Mouse (Mus musculus): ENCODE measurements around the gene Galnt6. TPM values are rescaled to one million over a fixed set of nuclear protein-coding genes. Genes with fewer than 3 reads are reported as not detected.
A peak's percentile ranks its signal among the peaks of the same experiment; 100 is the strongest.

Gene Galnt6
- polyA plus RNA-seq, 1 experiment, result 34.7 TPM

GRCm38 (mm10) chr15:100706226-100706625, 22.9 kb downstream of the Galnt6 start:
- WGBS, result 8% methylated on average over 8 of the region's 8 CpGs
- Histone ChIP-seq H3K36me3 (ENCODE audit: control insufficient read depth, insufficient read depth, low read length) (no peaks in the 10 kb centered on the region), H3K4me1 (replicated peaks; ENCODE audit: control insufficient read depth, insufficient read depth, low read length) (peaks cover 57% of the 10 kb centered on the region), H3K4me3 (ENCODE audit: control insufficient read depth, insufficient read depth, low read length) (no peak overlapping the region), H3K27ac (ENCODE audit: control insufficient read depth, insufficient read depth, low read length) (peak overlapping the region; percentile 90), H3K27me3 (ENCODE audit: control insufficient read depth, insufficient read depth, low read length) (no peaks in the 10 kb centered on the region)
- peak; percentile 86 for DNase-seq
- TF ChIP-seq CTCF (IDR thresholded peaks at IDR 0.05; ENCODE audit: borderline replicate concordance, control insufficient read depth, extremely low read depth, insufficient read depth, low read length, poor library complexity), result peak; percentile 52; the same call in 1 of the 2 replicates
- no peak for TF ChIP-seq POLR2A (IDR thresholded peaks at IDR 0.05; ENCODE audit: control insufficient read depth, extremely low read depth, insufficient read depth, low read length, poor library complexity)

- H3K36me3 ChIP-seq (ENCODE audit: control insufficient read depth, insufficient read depth, low read length), result no peaks in the 10 kb centered on the region
- no peak overlapping the region for H3K4me3 ChIP-seq (ENCODE audit: control insufficient read depth, insufficient read depth, low read length)
- H3K27ac ChIP-seq (ENCODE audit: control insufficient read depth, insufficient read depth, low read length), result peak overlapping the region; percentile 82
- no peak for DNase-seq
- H3K4me1 ChIP-seq (replicated peaks; ENCODE audit: control insufficient read depth, insufficient read depth, low read length), result peaks cover 66% of the 10 kb centered on the region
- TF ChIP-seq CTCF (IDR thresholded peaks at IDR 0.05; ENCODE audit: borderline replicate concordance, control insufficient read depth, extremely low read depth, insufficient read depth, low read length, poor library complexity) (no peak), POLR2A (IDR thresholded peaks at IDR 0.05; ENCODE audit: control insufficient read depth, extremely low read depth, insufficient read depth, low read length, poor library complexity) (no peak)
- no peaks in the 10 kb centered on the region for H3K27me3 ChIP-seq (ENCODE audit: control insufficient read depth, insufficient read depth, low read length)
- 87% methylated on average over 1 of the region's 1 CpGs for WGBS
Measured at GRCm38 (mm10) chr15:100705376-100705775, 23.8 kb downstream of the Galnt6 start.

GRCm38 (mm10) chr15:100703913-100704312, 25.3 kb downstream of the Galnt6 start:
- H3K36me3 ChIP-seq (ENCODE audit: control insufficient read depth, insufficient read depth, low read length), result no peaks in the 10 kb centered on the region
- DNase-seq, result no peak
- H3K4me3 ChIP-seq (ENCODE audit: control insufficient read depth, insufficient read depth, low read length), result no peak overlapping the region
- peaks cover 76% of the 10 kb centered on the region for H3K4me1 ChIP-seq (replicated peaks; ENCODE audit: control insufficient read depth, insufficient read depth, low read length)
- no peak overlapping the region for H3K27ac ChIP-seq (ENCODE audit: control insufficient read depth, insufficient read depth, low read length)
- 86% methylated on average over 17 of the region's 17 CpGs for WGBS
- H3K27me3 ChIP-seq (ENCODE audit: control insufficient read depth, insufficient read depth, low read length), result no peaks in the 10 kb centered on the region
- TF ChIP-seq POLR2A (IDR thresholded peaks at IDR 0.05; ENCODE audit: control insufficient read depth, extremely low read depth, insufficient read depth, low read length, poor library complexity), result no peak

- no peak for TF ChIP-seq POLR2A (IDR thresholded peaks at IDR 0.05; ENCODE audit: control insufficient read depth, extremely low read depth, insufficient read depth, low read length, poor library complexity)
- no peak for DNase-seq
- no peaks in the 10 kb centered on the region; the same call in 1 of the 2 replicates for H3K36me3 ChIP-seq (ENCODE audit: control insufficient read depth, insufficient read depth, low read length)
- H3K4me3 ChIP-seq (ENCODE audit: control insufficient read depth, insufficient read depth, low read length), result no peak overlapping the region
- WGBS, result 81% methylated on average over 6 of the region's 6 CpGs
- H3K27ac ChIP-seq (ENCODE audit: control insufficient read depth, insufficient read depth, low read length), result 0 out of 2 replicates have a peak overlapping the region, but pooled peaks have one; percentile 10
- peaks cover 58% of the 10 kb centered on the region for H3K4me1 ChIP-seq (replicated peaks; ENCODE audit: control insufficient read depth, insufficient read depth, low read length)
- H3K27me3 ChIP-seq (ENCODE audit: control insufficient read depth, insufficient read depth, low read length), result no peaks in the 10 kb centered on the region
Measured at GRCm38 (mm10) chr15:100701856-100702255, 27.3 kb downstream of the Galnt6 start.

GRCm38 (mm10) chr15:100701108-100701507, 28.1 kb downstream of the Galnt6 start:
- H3K4me3 ChIP-seq (ENCODE audit: control insufficient read depth, insufficient read depth, low read length), result no peak overlapping the region
- no peak for TF ChIP-seq POLR2A (IDR thresholded peaks at IDR 0.05; ENCODE audit: control insufficient read depth, extremely low read depth, insufficient read depth, low read length, poor library complexity)
- no peak for TF ChIP-seq CTCF (IDR thresholded peaks at IDR 0.05; ENCODE audit: borderline replicate concordance, control insufficient read depth, extremely low read depth, insufficient read depth, low read length, poor library complexity)
- H3K4me1 ChIP-seq (replicated peaks; ENCODE audit: control insufficient read depth, insufficient read depth, low read length), result peaks cover 52% of the 10 kb centered on the region
- H3K27ac ChIP-seq (ENCODE audit: control insufficient read depth, insufficient read depth, low read length), result peak overlapping the region; percentile 26; the same call in 1 of the 2 replicates
- WGBS, result 69% methylated on average over 10 of the region's 10 CpGs
- no peaks in the 10 kb centered on the region; the same call in 1 of the 2 replicates for H3K36me3 ChIP-seq (ENCODE audit: control insufficient read depth, insufficient read depth, low read length)
- no peaks in the 10 kb centered on the region for H3K27me3 ChIP-seq (ENCODE audit: control insufficient read depth, insufficient read depth, low read length)
- no peak for DNase-seq

GRCm38 (mm10) chr15:100700424-100700823, 28.8 kb downstream of the Galnt6 start:
- H3K36me3 ChIP-seq (ENCODE audit: control insufficient read depth, insufficient read depth, low read length), result peaks cover 3% of the 10 kb centered on the region; the same call in 1 of the 2 replicates
- DNase-seq, result no peak
- 76% methylated on average over 5 of the region's 5 CpGs for WGBS
- 0 out of 2 replicates have a peak overlapping the region, but pooled peaks have one; percentile 2 for H3K27ac ChIP-seq (ENCODE audit: control insufficient read depth, insufficient read depth, low read length)
- no peak for TF ChIP-seq POLR2A (IDR thresholded peaks at IDR 0.05; ENCODE audit: control insufficient read depth, extremely low read depth, insufficient read depth, low read length, poor library complexity)
- no peak for TF ChIP-seq CTCF (IDR thresholded peaks at IDR 0.05; ENCODE audit: borderline replicate concordance, control insufficient read depth, extremely low read depth, insufficient read depth, low read length, poor library complexity)
- no peaks in the 10 kb centered on the region for H3K27me3 ChIP-seq (ENCODE audit: control insufficient read depth, insufficient read depth, low read length)
- H3K4me3 ChIP-seq (ENCODE audit: control insufficient read depth, insufficient read depth, low read length), result no peak overlapping the region
- peaks cover 46% of the 10 kb centered on the region for H3K4me1 ChIP-seq (replicated peaks; ENCODE audit: control insufficient read depth, insufficient read depth, low read length)

GRCm38 (mm10) chr15:100699386-100699785, 29.8 kb downstream of the Galnt6 start:
- no peak overlapping the region for H3K27ac ChIP-seq (ENCODE audit: control insufficient read depth, insufficient read depth, low read length)
- no peak overlapping the region for H3K4me3 ChIP-seq (ENCODE audit: control insufficient read depth, insufficient read depth, low read length)
- 68% methylated on average over 6 of the region's 6 CpGs for WGBS
- H3K36me3 ChIP-seq (ENCODE audit: control insufficient read depth, insufficient read depth, low read length), result peaks cover 3% of the 10 kb centered on the region; the same call in 1 of the 2 replicates
- no peaks in the 10 kb centered on the region for H3K27me3 ChIP-seq (ENCODE audit: control insufficient read depth, insufficient read depth, low read length)
- TF ChIP-seq POLR2A (IDR thresholded peaks at IDR 0.05; ENCODE audit: control insufficient read depth, extremely low read depth, insufficient read depth, low read length, poor library complexity) (no peak), CTCF (IDR thresholded peaks at IDR 0.05; ENCODE audit: borderline replicate concordance, control insufficient read depth, extremely low read depth, insufficient read depth, low read length, poor library complexity) (no peak)
- peaks cover 41% of the 10 kb centered on the region for H3K4me1 ChIP-seq (replicated peaks; ENCODE audit: control insufficient read depth, insufficient read depth, low read length)
- no peak for DNase-seq

Data from thymus, adult 2 months (tissue).